Mouse (Mus musculus): ENCODE measurements around the gene Slc22a4. TPM values are rescaled to one million over a fixed set of nuclear protein-coding genes. Genes with fewer than 3 reads are reported as not detected.
"Not testable (repeated sequence)": the region's sequence is repeated elsewhere in the genome, so short reads cannot be mapped to it uniquely, and the experiment has no call there.

Gene Slc22a4
- polyA plus RNA-seq, 1 experiment = 6.8 TPM

DNA sequence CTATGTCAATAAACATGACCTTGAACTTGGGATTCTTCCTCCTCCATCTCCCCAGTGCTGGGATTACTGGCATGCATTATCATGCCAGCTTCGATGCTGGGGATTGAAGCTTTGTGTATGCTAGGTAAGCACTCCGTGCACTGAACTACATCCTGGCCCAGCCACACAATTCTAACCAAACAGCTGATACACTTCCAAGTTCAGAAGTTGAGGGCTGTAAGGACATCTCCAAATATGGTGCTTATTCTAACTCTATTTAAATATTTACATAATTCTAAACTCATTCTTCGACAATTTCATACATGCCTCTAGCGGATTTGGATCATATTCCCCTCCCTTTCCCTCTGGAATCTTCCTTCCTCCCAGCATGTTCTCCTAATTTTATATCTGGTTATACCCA lies 35.6 kb downstream of the Slc22a4 start:
- Histone ChIP-seq H3K4me1 (ENCODE audit: control insufficient read depth, insufficient read depth, low read length) (no peaks in the 10 kb centered on the region), H3K4me3 (ENCODE audit: insufficient read depth, low read length) (no peak overlapping the region), H3K27ac (ENCODE audit: insufficient read depth, low read length) (no peak overlapping the region)
- TF ChIP-seq CTCF (IDR thresholded peaks at IDR 0.05; ENCODE audit: extremely low read depth, insufficient read depth, low read length) (no peak), POLR2A (IDR thresholded peaks at IDR 0.05; ENCODE audit: extremely low read depth, insufficient read depth, low read length) (no peak)

DNA sequence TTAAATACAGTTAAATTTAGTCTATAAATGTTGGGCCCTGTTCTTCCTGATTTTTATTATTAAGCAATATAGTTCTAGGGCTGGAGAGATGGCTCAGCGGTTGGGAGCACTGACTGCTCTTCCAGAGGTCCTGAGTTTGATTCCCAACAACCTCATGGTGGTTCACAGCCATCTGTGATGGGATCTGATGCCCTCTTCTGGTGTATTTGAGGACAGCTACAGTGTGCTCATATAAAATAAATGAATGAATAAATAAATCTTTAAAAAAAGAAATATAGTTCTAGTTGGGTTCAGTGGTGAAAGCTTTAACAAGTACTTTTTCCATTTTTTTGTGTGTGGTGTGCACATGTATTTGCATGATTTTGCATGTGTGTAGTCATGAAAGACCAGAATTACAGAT lies 38.7 kb downstream of the Slc22a4 start:
- Histone ChIP-seq H3K27ac (ENCODE audit: insufficient read depth, low read length) (no peak overlapping the region), H3K4me3 (ENCODE audit: insufficient read depth, low read length) (no peak overlapping the region), H3K4me1 (ENCODE audit: control insufficient read depth, insufficient read depth, low read length) (no peaks in the 10 kb centered on the region)
- TF ChIP-seq CTCF (IDR thresholded peaks at IDR 0.05; ENCODE audit: extremely low read depth, insufficient read depth, low read length) (0 out of 2 replicates have a peak, but pooled peaks have one; percentile 2), POLR2A (IDR thresholded peaks at IDR 0.05; ENCODE audit: extremely low read depth, insufficient read depth, low read length) (no peak)

DNA sequence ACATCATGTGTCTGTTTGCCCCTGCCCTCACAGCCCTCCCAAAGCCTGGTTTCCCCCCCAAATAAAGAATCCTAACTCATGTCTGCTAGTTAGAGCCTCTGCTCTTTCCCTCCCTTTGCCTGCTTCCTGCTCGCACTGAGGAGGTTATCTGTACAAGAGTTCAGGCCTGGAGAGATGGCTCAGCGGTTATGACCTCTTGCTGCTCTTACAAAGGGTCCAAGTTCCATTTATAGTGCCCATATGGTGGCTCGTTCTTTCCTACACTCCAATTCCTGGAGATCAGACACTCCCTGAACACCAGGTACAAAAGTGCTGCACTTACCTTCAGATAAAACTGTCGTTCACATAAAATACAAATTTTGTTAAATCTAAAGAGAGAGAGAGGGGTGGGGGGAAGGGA lies 39.8 kb downstream of the Slc22a4 start:
- no peak overlapping the region for H3K27ac ChIP-seq (ENCODE audit: insufficient read depth, low read length)
- no peaks in the 10 kb centered on the region for H3K4me1 ChIP-seq (ENCODE audit: control insufficient read depth, insufficient read depth, low read length)
- TF ChIP-seq CTCF (IDR thresholded peaks at IDR 0.05; ENCODE audit: extremely low read depth, insufficient read depth, low read length) (no peak), POLR2A (IDR thresholded peaks at IDR 0.05; ENCODE audit: extremely low read depth, insufficient read depth, low read length) (no peak)
- no peak overlapping the region for H3K4me3 ChIP-seq (ENCODE audit: insufficient read depth, low read length)

DNA sequence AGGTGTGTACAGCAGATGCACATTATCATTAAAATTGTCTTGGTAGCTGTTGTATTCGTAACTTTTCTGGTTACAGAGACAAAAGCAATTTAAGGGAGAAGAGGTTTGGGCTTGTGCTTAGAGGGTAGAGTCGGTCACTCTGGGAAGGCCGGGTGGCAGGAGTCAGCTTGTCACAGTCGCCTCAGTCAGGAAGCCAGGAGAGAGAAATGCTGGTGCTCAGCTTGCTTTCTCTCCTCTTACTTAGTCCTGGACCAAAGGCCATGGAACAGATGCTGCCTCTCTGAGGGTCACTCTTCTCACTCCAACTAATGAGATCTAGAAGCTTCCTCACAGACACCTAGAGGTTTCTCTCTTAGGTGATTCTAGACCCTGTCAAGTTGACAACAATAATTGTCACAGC lies 46.5 kb downstream of the Slc22a4 start:
- H3K27ac ChIP-seq (ENCODE audit: insufficient read depth, low read length) = no peak overlapping the region
- no peak for TF ChIP-seq CTCF (IDR thresholded peaks at IDR 0.05; ENCODE audit: extremely low read depth, insufficient read depth, low read length)
- no peak for TF ChIP-seq POLR2A (IDR thresholded peaks at IDR 0.05; ENCODE audit: extremely low read depth, insufficient read depth, low read length)
- no peak overlapping the region for H3K4me3 ChIP-seq (ENCODE audit: insufficient read depth, low read length)
- H3K4me1 ChIP-seq (ENCODE audit: control insufficient read depth, insufficient read depth, low read length) = no peaks in the 10 kb centered on the region

DNA sequence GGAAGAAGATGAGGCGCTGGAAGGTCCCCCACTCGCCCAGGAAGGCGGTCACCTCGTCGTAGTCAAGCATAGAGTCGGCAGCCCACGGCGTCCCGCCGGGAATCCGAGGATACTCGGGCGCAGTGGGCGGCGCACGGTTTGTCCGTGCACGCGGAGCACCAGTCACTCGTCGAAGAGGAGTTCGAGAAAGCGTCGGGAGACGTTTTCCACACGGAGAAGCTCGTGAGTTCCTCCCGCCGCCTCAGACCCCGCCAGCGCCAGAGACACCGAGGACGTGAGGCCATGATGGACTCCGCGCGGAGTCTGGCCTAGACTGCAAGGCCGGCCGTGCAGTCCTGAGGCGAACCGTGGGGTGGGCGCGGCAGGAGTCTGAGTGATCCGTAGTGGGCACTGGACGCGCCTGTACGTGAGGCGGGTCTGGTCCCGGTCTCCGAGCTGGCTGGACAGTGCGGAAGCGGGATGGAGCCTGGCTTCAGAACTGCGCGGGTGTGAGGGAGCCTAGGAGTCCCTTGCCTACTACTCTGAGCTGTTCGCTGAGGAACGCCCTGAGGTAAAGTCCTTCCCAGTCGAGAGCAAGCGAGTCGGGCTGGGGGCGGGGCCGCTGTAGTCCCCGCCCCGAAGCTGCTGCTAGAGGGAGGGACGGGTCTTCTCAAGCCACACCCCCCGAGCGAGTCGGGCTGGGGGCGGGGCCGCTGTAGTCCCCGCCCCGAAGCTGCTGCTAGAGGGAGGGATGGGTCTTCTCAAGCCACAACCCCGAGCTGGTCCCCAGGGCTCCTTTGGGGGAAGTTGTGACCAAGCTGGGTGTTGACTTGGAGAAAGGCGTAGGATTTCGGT lies 47.9 kb downstream of the Slc22a4 start, which contains the start of gene Slc22a21:
Gene Slc22a21 (minus strand): TSS at position 545 of the 834 bp plus-strand sequence.
- TF ChIP-seq CTCF (IDR thresholded peaks at IDR 0.05; ENCODE audit: extremely low read depth, insufficient read depth, low read length) (no peak), POLR2A (IDR thresholded peaks at IDR 0.05; ENCODE audit: extremely low read depth, insufficient read depth, low read length) (peak; percentile 33; the same call in 1 of the 2 replicates)
- H3K4me3 ChIP-seq (ENCODE audit: insufficient read depth, low read length) = peak within 1 kb of the TSS; percentile 60
- no peak within 1 kb of the TSS for H3K27ac ChIP-seq (ENCODE audit: insufficient read depth, low read length)
- no peaks in the 10 kb centered on the region for H3K4me1 ChIP-seq (ENCODE audit: control insufficient read depth, insufficient read depth, low read length)

DNA sequence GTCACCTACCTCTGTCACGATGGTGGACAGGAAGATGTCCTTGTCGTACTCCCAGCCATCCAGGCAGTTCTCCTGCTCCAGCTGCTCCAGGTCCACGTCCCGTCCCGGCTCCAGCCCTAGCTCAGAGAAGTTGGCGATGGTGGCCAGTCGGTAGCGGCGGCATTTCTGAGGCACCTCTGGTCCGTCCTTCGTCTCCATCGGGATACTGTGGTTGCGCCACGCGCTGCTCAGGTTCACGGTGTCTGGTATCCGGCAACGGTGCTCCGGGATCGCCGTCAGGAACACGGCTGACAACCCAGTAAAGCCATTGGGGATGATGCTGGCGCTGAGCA lies 48.5 kb downstream of the Slc22a4 start:
- H3K4me1 ChIP-seq (ENCODE audit: control insufficient read depth, insufficient read depth, low read length); H3K27ac ChIP-seq (ENCODE audit: insufficient read depth, low read length): not testable (repeated sequence)
- H3K4me3 ChIP-seq (ENCODE audit: insufficient read depth, low read length) = peak overlapping the region; percentile 60

DNA sequence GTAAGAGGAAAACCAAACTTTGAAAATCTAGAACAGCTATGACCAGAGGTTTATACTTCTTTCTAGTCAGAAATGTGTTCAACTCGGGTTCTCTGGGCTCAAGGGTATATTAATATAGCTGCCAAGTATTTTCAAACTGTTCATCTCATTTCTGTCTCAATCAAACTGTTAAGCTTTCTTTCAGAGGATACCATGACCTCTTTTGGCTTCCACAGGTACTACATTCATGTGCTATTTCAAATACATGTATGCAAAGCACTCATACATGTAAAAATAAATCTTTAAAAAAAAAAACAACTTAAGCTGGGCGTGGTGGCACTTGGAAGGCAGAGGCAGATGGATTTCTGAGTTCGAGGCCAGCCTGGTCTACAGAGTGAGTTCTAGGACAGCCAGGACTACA lies 50.2 kb downstream of the Slc22a4 start:
- TF ChIP-seq CTCF (IDR thresholded peaks at IDR 0.05; ENCODE audit: extremely low read depth, insufficient read depth, low read length) = no peak
- no peak for TF ChIP-seq POLR2A (IDR thresholded peaks at IDR 0.05; ENCODE audit: extremely low read depth, insufficient read depth, low read length)
- H3K4me3 ChIP-seq (ENCODE audit: insufficient read depth, low read length) = no peak overlapping the region
- no peaks in the 10 kb centered on the region for H3K4me1 ChIP-seq (ENCODE audit: control insufficient read depth, insufficient read depth, low read length)
- no peak overlapping the region for H3K27ac ChIP-seq (ENCODE audit: insufficient read depth, low read length)

DNA sequence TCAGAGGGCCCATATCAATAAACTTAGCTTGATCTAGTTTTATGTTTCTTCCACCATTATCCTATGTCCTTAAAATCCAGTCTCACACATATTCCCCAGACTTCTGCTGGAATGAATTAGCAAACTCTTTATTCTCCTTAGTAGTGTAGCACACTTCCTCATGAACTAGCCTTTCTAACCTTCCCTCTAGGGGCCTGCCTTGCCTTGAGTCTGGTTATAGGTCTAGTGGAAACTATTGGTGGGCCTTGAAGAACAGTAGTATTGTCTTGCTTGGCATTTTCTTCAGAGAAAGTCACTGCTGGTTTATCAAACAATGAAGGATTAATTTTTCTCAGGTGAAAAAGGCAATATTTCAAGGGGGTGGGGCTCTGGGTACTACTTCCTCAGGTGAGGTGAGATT lies 52.3 kb downstream of the Slc22a4 start:
- TF ChIP-seq CTCF (IDR thresholded peaks at IDR 0.05; ENCODE audit: extremely low read depth, insufficient read depth, low read length) = no peak
- Histone ChIP-seq H3K27ac (ENCODE audit: insufficient read depth, low read length) (no peak overlapping the region), H3K4me1 (ENCODE audit: control insufficient read depth, insufficient read depth, low read length) (no peaks in the 10 kb centered on the region)

DNA sequence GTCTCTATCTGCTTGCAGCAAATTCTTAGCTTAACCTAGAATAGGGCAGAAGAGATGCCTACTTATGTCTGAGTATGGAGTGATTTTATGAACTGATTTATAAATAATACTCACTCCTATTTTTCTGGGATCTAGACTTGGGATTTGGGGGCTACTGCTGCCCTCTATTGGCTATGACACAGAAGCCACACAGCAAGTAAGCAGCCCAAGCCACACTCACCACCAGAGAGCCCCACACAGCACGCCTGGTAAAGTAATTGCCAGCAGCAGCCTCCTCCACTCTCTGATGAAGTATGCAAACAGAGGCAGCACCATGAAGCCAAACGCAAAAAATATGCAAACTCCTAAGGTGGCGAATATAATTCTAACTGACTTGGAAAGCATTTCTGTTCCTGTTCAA lies 68.9 kb downstream of the Slc22a4 start:
- Histone ChIP-seq H3K4me1 (ENCODE audit: control insufficient read depth, insufficient read depth, low read length) (no peaks in the 10 kb centered on the region), H3K4me3 (ENCODE audit: insufficient read depth, low read length) (no peak overlapping the region), H3K27ac (ENCODE audit: insufficient read depth, low read length) (no peak overlapping the region)
- TF ChIP-seq POLR2A (IDR thresholded peaks at IDR 0.05; ENCODE audit: extremely low read depth, insufficient read depth, low read length) (no peak), CTCF (IDR thresholded peaks at IDR 0.05; ENCODE audit: extremely low read depth, insufficient read depth, low read length) (no peak)

More for the DNA sequence above, 52.3 kb downstream of the Slc22a4 start:
- H3K4me3 ChIP-seq (ENCODE audit: insufficient read depth, low read length) = no peak overlapping the region

DNA sequence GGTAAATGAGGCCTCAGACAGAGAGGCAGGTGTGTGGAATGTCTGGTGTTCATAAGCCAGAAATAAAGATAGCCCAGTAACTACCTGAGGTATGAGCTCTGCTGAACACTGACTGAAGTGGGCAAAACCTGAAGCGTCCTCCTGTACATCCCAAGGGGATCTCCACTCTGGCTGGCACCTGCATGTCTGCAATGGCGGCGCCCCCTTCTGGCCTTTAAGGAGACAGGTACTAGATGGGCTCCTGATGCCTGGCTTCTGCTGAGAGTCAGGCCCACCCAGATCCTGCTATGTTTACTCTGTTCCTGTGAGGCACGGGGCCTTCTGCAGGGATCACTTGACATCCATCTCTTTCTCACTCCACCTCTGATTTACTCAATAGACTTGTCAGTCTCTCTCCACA lies 69.7 kb downstream of the Slc22a4 start:
- H3K27ac ChIP-seq (ENCODE audit: insufficient read depth, low read length); H3K4me1 ChIP-seq (ENCODE audit: control insufficient read depth, insufficient read depth, low read length); H3K4me3 ChIP-seq (ENCODE audit: insufficient read depth, low read length): not testable (repeated sequence)

All from cortical plate, adult 2 months (tissue).